Mouse (Mus musculus) forebrain, embryonic 15.5 days (tissue): ENCODE measurements around the gene Atg2a. TPM values are rescaled to one million over a fixed set of nuclear protein-coding genes. Genes with fewer than 3 reads are reported as not detected.

Experiments
- ATAC-seq: fragments of 200-750 bp; cut with Nextera tagmentation; replicated peaks from 2 replicates; pipeline ENCODE4 v1.8.0; 2017; ENCODE audit warnings: mild to moderate bottlenecking, moderate TSS enrichment, moderate library complexity
- H3K27ac ChIP-seq: fragments of 300-500 bp; sonication (generic); replicated peaks from 2 replicates; pipeline ENCODE4 v1.5.1; 2015; ENCODE audit warnings: mild to moderate bottlenecking, inconsistent platforms
- H3K27me3 ChIP-seq: fragments of 300-500 bp; sonication (generic); 2 replicates; pipeline ENCODE4 v1.6.1; 2015; ENCODE audit warnings: inconsistent platforms
- H3K36me3 ChIP-seq: fragments of 300-500 bp; sonication (generic); 2 replicates; pipeline ENCODE4 v1.6.1; 2015; ENCODE audit warnings: mild to moderate bottlenecking, inconsistent platforms
- H3K4me1 ChIP-seq: fragments of 300-500 bp; sonication (generic); 2 replicates; pipeline ENCODE4 v1.6.1; 2015; ENCODE audit warnings: inconsistent platforms
- H3K4me2 ChIP-seq: fragments of 300-500 bp; sonication (generic); replicated peaks from 2 replicates; pipeline ENCODE4 v1.6.1; 2015; ENCODE audit warnings: mild to moderate bottlenecking, inconsistent platforms
- H3K4me3 ChIP-seq: fragments of 300-500 bp; sonication (generic); 2 replicates; pipeline ENCODE4 v1.5.1; 2015; ENCODE audit warnings: mild to moderate bottlenecking, inconsistent platforms
- H3K9ac ChIP-seq: fragments of 300-500 bp; sonication (generic); replicated peaks from 2 replicates; pipeline ENCODE4 v1.6.1; 2015; ENCODE audit warnings: mild to moderate bottlenecking, inconsistent platforms
- H3K9me3 ChIP-seq: fragments of 300-500 bp; sonication (generic); 2 replicates; pipeline ENCODE4 v1.6.1; 2016; ENCODE audit warnings: inconsistent platforms
- WGBS: fragments of 180-500 bp; shearing (Covaris S2); methylation state at CpG from one replicate; pipeline ENCODE4 v1.1.7; 2015; ENCODE audit warnings: mixed read lengths; 5-methylcytosine and 5-hydroxymethylcytosine counted together
- polyA plus RNA-seq: library from polyadenylated mRNA; unstranded; fragments of >200 nt; fragmentation: Nextera tagmentation; extraction: Ambion mirVana; gene quantifications from 2 replicates; pipeline ENCODE4 v1.2.1, GENCODE M21; 2015

Atg2a gene
- 9.7 and 10.1 TPM in 2 replicates for polyA plus RNA-seq

DNA sequence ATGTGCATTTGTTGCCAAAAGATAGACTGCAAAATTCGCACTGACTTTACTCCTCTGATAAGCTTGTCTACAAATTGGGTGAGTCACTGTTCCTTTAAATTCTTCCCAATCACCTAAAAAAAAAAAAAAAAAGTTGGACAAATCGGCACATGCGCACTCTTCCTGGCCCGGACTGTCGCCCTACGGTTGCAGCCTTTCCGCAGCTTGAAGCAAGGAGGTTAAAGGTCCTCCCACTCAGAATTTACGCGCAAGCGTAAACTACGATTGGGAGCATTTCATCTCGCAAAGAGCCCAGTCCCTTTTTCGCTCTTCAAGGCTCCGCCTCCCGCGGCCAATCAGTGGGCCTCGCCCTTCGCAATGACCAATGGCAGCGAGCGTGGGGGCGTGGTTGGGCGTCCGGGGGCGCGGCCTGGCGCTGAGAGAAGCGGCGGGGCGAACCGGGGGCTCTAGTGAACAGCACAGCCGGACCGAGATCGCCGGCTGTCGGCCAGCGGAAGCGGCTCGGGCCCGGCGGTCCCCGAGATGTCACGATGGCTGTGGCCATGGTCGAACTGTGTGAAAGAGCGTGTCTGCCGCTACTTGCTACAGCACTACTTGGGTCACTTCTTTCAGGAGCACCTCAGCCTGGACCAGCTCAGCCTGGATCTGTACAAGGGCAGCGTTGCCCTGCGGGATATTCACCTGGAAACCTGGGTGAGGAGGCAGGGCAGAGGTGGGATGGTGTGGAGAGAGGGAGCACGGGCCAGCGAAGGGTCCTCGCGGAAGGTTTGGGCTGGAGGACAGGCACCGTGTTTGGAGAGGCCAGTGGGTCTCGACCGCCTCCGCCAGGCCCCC is at the start of gene Atg2a:
Atg2a (plus strand) TSS at position 395 of the 834 bp plus-strand sequence.
- peak; percentile 94 for ATAC-seq
- peak within 1 kb of the TSS; percentile 93 for H3K9ac ChIP-seq
- H3K9me3 ChIP-seq, result no peaks in the 10 kb centered on the region
- peak within 1 kb of the TSS; percentile 85 for H3K4me3 ChIP-seq
- H3K27ac ChIP-seq, result peak within 1 kb of the TSS; percentile 73
- H3K4me1 ChIP-seq, result peaks cover 20% of the 10 kb centered on the region
- no peaks in the 10 kb centered on the region for H3K27me3 ChIP-seq
- peaks cover 18% of the 10 kb centered on the region; the same call in 1 of the 2 replicates for H3K36me3 ChIP-seq
- peak within 1 kb of the TSS; percentile 83 for H3K4me2 ChIP-seq
- under 1% methylated on average over 55 of the region's 55 CpGs for WGBS

GRCm38 (mm10) chr19:6204265-6204664 is 37.2 kb upstream of the Atg2a start:
- Histone ChIP-seq H3K27ac (no peak overlapping the region), H3K9me3 (no peaks in the 10 kb centered on the region), H3K4me2 (no peak overlapping the region), H3K4me1 (no peaks in the 10 kb centered on the region), H3K9ac (no peak overlapping the region), H3K27me3 (no peaks in the 10 kb centered on the region), H3K36me3 (no peaks in the 10 kb centered on the region), H3K4me3 (no peak overlapping the region)
- WGBS, result 80% methylated on average over 2 of the region's 2 CpGs
- ATAC-seq, result no peak

GRCm38 (mm10) chr19:6206716-6207115 is 34.8 kb upstream of the Atg2a start:
- 83% methylated on average over 5 of the region's 5 CpGs for WGBS
- no peak overlapping the region for H3K9ac ChIP-seq
- no peak for ATAC-seq
- no peak overlapping the region for H3K27ac ChIP-seq
- H3K4me2 ChIP-seq, result no peak overlapping the region
- no peaks in the 10 kb centered on the region for H3K9me3 ChIP-seq
- H3K27me3 ChIP-seq, result no peaks in the 10 kb centered on the region
- H3K36me3 ChIP-seq, result no peaks in the 10 kb centered on the region
- H3K4me1 ChIP-seq, result no peaks in the 10 kb centered on the region
- no peak overlapping the region for H3K4me3 ChIP-seq

DNA sequence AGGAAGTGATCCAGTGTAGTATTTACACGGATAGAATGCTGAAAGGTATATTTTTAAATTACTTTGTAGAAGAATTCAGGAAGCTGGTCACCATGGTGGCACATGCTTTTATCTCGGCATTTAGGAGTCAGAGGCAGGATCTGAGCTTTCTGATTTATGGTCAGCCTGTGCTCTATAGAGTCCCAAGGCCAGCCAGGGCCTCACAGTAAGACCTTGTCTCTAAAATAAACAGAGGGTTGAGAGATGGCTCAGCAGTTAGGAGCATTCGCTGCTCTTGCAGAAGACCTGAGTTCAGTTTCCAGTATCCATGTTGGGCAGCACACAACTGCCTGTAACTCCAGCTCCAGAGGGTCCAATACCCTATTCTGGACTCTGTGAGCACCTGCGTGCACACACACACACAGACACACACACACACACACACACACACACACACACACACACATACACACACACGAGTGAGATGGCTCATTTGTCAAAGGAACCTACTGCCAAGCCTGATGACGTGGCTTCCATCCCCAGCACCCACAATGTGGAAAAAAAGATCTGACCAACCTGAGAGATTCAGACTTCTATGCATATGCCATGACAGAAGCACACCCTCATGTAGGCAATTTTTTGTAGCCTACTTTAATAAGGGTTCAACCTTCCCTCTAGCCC is 25.3 kb upstream of the Atg2a start:
- H3K27ac ChIP-seq, result no peak overlapping the region
- H3K36me3 ChIP-seq, result no peaks in the 10 kb centered on the region
- no peaks in the 10 kb centered on the region for H3K27me3 ChIP-seq
- 86% methylated on average over 6 of the region's 6 CpGs for WGBS
- no peak overlapping the region for H3K4me2 ChIP-seq
- no peak overlapping the region for H3K4me3 ChIP-seq
- no peak overlapping the region for H3K9ac ChIP-seq
- no peaks in the 10 kb centered on the region for H3K4me1 ChIP-seq
- no peaks in the 10 kb centered on the region for H3K9me3 ChIP-seq
- ATAC-seq, result no peak

DNA sequence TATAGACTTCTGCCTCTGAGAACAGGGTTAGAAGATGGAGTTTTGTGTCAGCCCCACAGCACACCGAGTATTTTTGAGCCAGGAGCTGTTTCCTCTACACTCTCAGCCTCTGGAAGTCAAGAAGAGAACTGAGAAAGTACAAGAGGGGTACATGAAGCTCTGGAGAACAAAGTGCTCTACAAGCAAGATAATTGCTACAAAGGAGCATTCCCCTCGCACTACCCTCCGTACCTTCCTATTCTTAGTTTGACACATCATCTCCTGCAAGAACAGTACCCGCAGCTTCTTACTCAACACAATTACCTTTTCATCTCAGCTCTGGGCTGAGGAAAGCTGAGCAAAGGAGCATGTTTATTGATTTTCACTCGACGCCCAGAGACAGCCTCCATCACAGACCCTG is 22.9 kb upstream of the Atg2a start:
- H3K9me3 ChIP-seq, result no peaks in the 10 kb centered on the region
- 65% methylated on average over 6 of the region's 6 CpGs for WGBS
- no peaks in the 10 kb centered on the region for H3K4me1 ChIP-seq
- H3K27ac ChIP-seq, result no peak overlapping the region
- H3K4me2 ChIP-seq, result no peak overlapping the region
- no peak for ATAC-seq
- no peaks in the 10 kb centered on the region for H3K36me3 ChIP-seq
- H3K9ac ChIP-seq, result no peak overlapping the region
- no peak overlapping the region for H3K4me3 ChIP-seq
- H3K27me3 ChIP-seq, result no peaks in the 10 kb centered on the region

DNA sequence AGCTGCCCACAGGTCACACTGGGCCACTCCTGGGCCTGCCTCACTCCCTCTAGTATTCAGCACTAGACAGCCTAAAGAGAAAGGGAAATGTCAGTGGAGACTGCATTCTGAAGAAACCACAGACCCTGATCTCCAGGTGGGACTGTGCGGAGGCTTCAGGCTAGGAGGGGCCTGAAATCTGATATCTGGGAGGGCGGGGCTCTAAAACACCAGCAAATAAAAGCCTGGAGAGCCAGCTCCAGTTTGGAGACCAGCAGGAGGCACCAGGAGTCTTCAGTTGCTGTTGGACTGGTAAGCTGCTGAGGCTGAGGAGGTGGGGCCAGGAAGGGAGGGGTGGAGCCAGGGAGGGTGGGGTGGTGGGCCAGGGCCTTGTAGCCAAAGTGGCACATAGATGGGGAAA is 15.3 kb upstream of the Atg2a start, which contains the start of gene Gpha2:
Gpha2 (plus strand) TSS at position 246 of the 400 bp plus-strand sequence.
- Histone ChIP-seq H3K9ac (no peak within 1 kb of the TSS), H3K27ac (no peak within 1 kb of the TSS), H3K4me2 (no peak within 1 kb of the TSS), H3K4me1 (no peaks in the 10 kb centered on the region), H3K4me3 (no peak within 1 kb of the TSS), H3K36me3 (peaks cover 39% of the 10 kb centered on the region), H3K9me3 (no peaks in the 10 kb centered on the region), H3K27me3 (no peaks in the 10 kb centered on the region)
- WGBS, result 23% methylated on average over 2 of the region's 2 CpGs
- ATAC-seq, result no peak

DNA sequence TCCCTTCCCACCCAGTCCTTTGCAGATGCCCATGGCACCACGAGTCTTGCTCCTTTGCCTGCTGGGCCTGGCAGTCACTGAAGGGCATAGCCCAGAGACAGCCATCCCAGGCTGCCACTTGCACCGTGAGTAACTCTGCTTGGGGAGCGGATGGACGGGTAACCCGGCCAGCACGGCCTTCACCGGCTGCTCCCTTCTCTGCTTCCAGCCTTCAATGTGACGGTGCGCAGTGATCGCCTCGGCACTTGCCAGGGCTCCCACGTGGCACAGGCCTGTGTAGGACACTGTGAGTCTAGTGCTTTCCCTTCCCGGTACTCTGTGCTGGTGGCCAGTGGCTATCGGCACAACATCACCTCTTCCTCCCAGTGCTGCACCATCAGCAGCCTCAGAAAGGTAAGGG is 14.7 kb upstream of the Atg2a start:
- ATAC-seq, result no peak
- no peaks in the 10 kb centered on the region for H3K27me3 ChIP-seq
- no peak overlapping the region for H3K4me2 ChIP-seq
- no peak overlapping the region for H3K9ac ChIP-seq
- no peaks in the 10 kb centered on the region for H3K9me3 ChIP-seq
- H3K36me3 ChIP-seq, result peaks cover 43% of the 10 kb centered on the region
- no peaks in the 10 kb centered on the region for H3K4me1 ChIP-seq
- no peak overlapping the region for H3K27ac ChIP-seq
- H3K4me3 ChIP-seq, result no peak overlapping the region
- 92% methylated on average over 14 of the region's 14 CpGs for WGBS

GRCm38 (mm10) chr19:6227864-6228263 is 13.6 kb upstream of the Atg2a start:
- Histone ChIP-seq H3K9ac (no peak overlapping the region), H3K27ac (no peak overlapping the region), H3K9me3 (no peaks in the 10 kb centered on the region), H3K36me3 (peaks cover 53% of the 10 kb centered on the region), H3K27me3 (no peaks in the 10 kb centered on the region), H3K4me2 (no peak overlapping the region), H3K4me1 (no peaks in the 10 kb centered on the region), H3K4me3 (no peak overlapping the region)
- no peak for ATAC-seq
- 85% methylated on average over 4 of the region's 4 CpGs for WGBS

DNA sequence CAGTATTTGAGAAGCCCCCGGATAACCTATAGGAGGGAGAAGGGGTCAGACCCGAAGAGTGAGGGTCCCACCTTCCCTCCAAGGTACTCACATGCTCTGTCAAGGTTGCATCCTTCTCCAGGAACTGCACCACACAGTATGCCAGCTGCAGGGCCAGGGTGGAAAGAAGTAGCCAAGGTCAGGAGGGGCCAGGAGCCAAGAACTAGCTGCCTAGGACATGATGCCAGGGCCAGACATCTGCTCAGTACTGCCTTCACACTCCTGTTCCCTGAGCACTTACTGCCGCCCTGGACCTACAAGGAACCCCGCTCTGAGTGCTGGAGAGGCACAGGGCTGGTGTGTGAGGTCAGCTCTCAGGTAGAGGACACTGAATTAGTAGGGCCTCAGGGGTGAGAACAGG is 11.1 kb upstream of the Atg2a start:
- no peak overlapping the region for H3K4me3 ChIP-seq
- H3K9me3 ChIP-seq, result no peaks in the 10 kb centered on the region
- peaks cover 53% of the 10 kb centered on the region for H3K36me3 ChIP-seq
- WGBS, result 84% methylated on average over 4 of the region's 4 CpGs
- peaks cover 18% of the 10 kb centered on the region for H3K4me1 ChIP-seq
- no peak overlapping the region for H3K4me2 ChIP-seq
- no peaks in the 10 kb centered on the region for H3K27me3 ChIP-seq
- H3K27ac ChIP-seq, result no peak overlapping the region
- ATAC-seq, result no peak
- no peak overlapping the region for H3K9ac ChIP-seq

GRCm38 (mm10) chr19:6231036-6231435 is 10.4 kb upstream of the Atg2a start:
- Histone ChIP-seq H3K27ac (no peak overlapping the region), H3K36me3 (peaks cover 53% of the 10 kb centered on the region), H3K27me3 (no peaks in the 10 kb centered on the region), H3K9me3 (no peaks in the 10 kb centered on the region), H3K9ac (no peak overlapping the region), H3K4me3 (no peak overlapping the region), H3K4me1 (peaks cover 18% of the 10 kb centered on the region), H3K4me2 (no peak overlapping the region)
- WGBS, result 91% methylated on average over 2 of the region's 2 CpGs
- no peak for ATAC-seq

DNA sequence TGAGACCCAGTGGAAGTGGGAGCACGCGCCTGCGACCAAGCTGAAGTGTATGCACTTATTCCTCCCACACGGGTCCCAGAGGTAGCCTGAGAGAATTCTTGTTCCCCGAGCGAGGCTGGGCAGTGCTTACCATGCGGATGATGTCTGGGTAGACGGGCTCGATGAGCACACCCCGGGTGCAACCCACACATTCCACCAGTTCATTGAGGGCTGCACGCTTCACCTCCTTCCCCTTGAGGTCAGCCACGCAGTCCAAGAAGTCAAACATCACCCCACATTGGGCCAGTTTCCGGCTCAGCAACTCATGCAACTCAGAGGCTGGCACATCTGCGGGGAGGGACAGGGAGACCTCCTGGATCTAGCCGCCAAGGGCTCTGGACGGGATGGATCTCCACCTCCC is 7.8 kb upstream of the Atg2a start:
- Histone ChIP-seq H3K27me3 (no peaks in the 10 kb centered on the region), H3K9ac (no peak overlapping the region), H3K4me2 (no peak overlapping the region), H3K4me3 (no peak overlapping the region), H3K36me3 (peaks cover 38% of the 10 kb centered on the region), H3K27ac (no peak overlapping the region), H3K9me3 (no peaks in the 10 kb centered on the region), H3K4me1 (peaks cover 22% of the 10 kb centered on the region)
- ATAC-seq, result no peak
- WGBS, result 93% methylated on average over 16 of the region's 16 CpGs

DNA sequence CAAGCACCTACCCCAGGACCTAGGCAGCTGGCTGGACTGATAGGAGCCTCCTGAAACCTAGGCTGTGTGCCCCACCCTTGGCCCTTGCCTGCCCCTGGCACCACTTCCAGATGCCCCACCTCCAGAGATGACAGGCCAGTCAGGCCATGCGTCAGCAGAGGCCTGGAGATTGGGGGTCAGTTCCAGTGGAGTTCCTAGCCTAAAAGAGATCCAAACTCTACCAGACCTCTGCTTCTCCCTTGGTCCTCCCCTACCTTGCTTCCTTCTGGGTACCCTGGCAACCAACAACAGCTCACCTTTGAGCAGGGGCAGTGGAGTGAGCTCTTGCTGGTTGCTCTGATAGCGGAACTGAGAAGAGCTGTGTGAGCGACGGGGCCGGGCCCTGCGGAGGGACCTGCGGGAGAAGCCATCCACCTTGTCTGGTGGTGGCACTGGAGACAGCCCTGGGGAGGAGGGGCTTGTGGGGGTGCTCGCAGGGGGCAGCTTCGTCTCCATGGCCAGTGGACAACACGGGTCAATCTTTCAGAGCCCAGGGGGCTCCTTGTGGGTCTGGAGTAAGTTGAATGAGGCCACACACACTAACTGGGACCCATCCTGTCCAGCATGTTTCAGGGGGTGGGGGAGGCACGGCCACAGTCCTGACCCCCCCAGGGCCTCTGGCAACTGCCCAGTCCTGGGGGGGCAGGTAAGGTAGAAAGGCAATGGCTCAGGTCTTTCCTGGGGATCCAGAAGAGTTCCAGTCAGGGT is 7.0 kb upstream of the Atg2a start:
- no peak overlapping the region for H3K27ac ChIP-seq
- peaks cover 22% of the 10 kb centered on the region for H3K4me1 ChIP-seq
- no peaks in the 10 kb centered on the region for H3K9me3 ChIP-seq
- peaks cover 30% of the 10 kb centered on the region for H3K36me3 ChIP-seq
- H3K4me3 ChIP-seq, result peak overlapping the region; percentile 93
- no peaks in the 10 kb centered on the region for H3K27me3 ChIP-seq
- H3K4me2 ChIP-seq, result peak overlapping the region; percentile 94
- H3K9ac ChIP-seq, result peak overlapping the region; percentile 89
- 69% methylated on average over 11 of the region's 11 CpGs for WGBS
- ATAC-seq, result no peak
